Mouse (Mus musculus) gastrocnemius, adult 2 months (tissue): ENCODE measurements around the gene Smpd3. TPM values are rescaled to one million over a fixed set of nuclear protein-coding genes. Genes with fewer than 3 reads are reported as not detected.

Source experiments
- DNase-seq: peaks from one replicate; pipeline ENCODE4 v3.0.0; 2022
- H3K27ac ChIP-seq: fragments of 200-600 bp; 2 replicates; pipeline ENCODE4 v1.8.1; 2022; ENCODE audit warnings: mild to moderate bottlenecking
- H3K4me3 ChIP-seq: fragments of 200-600 bp; 2 replicates; pipeline ENCODE4 v1.8.1; 2022; ENCODE audit warnings: mild to moderate bottlenecking, moderate library complexity
- CTCF ChIP-seq: fragments of 200-600 bp; IDR thresholded peaks from 2 replicates; pipeline ENCODE4 v1.8.1; 2022; ENCODE audit warnings: antibody characterized with exemption, mild to moderate bottlenecking, moderate library complexity
- intact Hi-C: fragments of 180-260 bp; cut with DNase I; formaldehyde crosslinking; loops from one replicate; pipeline ENCODE4 v1.15.1; 2025
- total RNA-seq, 2 experiments: library from RNA; stranded (reverse); gene quantifications; 2 replicates each; pipeline ENCODE4 v1.2.3; 2021

Smpd3 gene
- total RNA-seq, 2 experiments from 2014 or later, result 0.79 to 1.9 TPM

DNA sequence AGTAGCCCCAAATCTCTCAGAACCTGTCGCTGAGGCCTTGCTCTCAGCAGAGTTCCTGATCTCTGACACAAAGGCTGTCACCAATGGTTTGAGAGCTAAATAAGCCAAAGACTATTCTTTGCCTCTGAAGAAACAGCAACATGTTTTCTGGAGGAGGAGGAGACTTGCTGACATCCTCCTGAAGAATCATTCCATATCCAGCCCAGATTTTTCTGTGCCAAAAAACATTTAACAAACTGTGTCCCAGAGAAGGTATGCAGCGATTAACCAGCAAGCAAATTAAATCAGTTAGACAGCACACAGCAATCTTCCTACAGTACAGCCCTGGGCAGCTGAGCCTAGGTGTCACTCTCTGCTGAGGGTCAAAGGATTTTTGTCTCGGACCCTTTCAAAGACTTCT, 64.3 kb downstream of the Smpd3 start:
- Histone ChIP-seq H3K4me3 (no peak overlapping the region), H3K27ac (no peak overlapping the region)
- intact Hi-C loops, result no loop called here
- TF ChIP-seq CTCF, result no peak
- DNase-seq, result no peak

DNA sequence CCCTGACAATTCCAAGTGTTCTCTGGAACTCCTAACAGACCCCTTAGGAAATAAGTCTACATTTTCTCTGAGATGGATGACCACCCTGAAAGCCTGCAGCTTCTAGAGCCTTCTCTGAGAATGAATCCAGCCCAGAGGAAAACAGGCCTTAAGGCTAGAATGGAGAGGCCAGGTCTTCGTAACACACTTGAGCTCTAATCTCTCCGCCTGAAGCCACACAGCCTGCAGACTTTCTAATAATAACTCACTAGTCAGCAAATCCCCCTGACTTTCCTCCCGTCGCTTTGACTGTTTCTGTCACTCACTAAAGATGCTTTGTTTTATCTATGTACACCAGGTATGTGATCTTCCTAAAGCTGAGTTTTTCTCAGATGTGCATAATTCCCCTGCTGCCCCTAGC, 66.4 kb downstream of the Smpd3 start:
- no peak overlapping the region for H3K4me3 ChIP-seq
- intact Hi-C loops, result no loop called here
- no peak for DNase-seq
- no peak for TF ChIP-seq CTCF
- no peak overlapping the region for H3K27ac ChIP-seq

DNA sequence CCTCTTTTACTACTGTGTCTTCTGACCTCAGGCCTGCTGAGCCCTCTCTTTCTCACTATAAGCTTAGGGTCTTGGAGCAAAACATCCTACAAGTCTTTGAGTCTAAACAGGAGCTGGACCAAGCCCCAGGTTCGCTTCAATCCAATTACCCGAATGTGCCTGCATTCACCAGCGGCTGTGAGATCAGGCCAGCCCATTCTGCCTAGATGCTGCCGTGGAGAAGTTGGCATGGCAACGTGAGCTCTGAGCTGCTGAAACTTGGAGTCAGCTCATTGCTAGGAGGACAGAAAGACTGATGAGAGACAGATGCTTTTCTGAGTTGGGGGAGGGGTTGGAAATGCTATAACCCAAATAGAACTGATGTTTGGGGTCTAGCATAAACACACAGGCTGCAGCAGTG, 67.0 kb downstream of the Smpd3 start:
- intact Hi-C loops, result no loop called here
- no peak overlapping the region for H3K4me3 ChIP-seq
- H3K27ac ChIP-seq, result no peak overlapping the region
- no peak for TF ChIP-seq CTCF
- no peak for DNase-seq

DNA sequence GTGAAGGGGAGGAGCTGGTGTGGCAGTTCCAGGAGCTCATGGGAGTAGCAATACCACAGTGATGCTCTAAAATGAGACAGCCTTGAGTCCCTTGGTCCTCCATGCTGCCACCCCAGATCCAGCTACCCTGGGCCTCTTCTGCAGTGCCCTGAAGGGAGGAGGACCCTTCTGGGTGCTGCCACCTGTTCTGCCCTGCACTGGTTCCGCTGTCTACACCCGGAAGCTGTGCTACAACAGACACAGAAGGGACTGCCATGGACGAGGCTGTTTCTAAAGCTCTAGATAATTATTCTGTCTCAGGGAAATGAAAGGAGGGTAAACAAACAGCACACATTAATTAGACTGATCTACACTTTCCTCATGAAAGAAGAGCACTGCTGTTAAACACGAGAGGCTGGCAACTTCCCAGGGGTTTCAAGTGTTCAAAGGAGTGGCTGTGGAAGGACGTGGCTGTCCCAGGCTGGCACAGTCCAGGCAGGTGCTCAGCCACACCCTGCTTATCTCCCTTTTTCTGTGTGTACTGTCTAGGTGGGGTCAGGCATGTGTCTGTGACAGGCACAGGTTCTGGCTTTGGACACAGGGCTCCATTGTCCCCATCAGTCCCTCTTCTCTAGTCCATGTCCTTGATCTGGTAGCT, 69.0 kb downstream of the Smpd3 start:
- Histone ChIP-seq H3K4me3 (no peak overlapping the region), H3K27ac (no peak overlapping the region)
- intact Hi-C loops, result no loop called here
- no peak for DNase-seq
- no peak for TF ChIP-seq CTCF

DNA sequence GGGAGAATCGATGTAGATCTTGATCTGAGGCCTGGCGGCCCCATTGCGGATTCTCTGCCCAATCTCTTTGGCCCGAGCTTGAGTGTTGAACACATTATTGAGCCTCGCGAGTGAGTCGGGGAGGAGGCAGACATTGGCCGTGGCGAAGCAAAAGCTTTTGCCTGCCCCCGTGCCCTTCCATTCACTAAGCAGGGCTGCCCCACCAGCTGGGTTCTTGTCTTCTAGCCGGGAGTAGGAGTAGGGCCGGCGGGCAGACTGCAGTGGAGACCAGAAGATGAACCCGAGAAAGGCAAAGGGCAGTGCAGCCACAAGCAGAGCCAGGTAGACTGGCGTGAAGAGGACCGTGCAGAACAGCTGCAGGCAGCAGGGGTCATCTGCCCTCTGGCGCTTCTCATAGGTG, 72.4 kb downstream of the Smpd3 start:
- DNase-seq, result no peak
- Histone ChIP-seq H3K27ac (no peak overlapping the region), H3K4me3 (no peak overlapping the region)
- no peak for TF ChIP-seq CTCF
- intact Hi-C loops, result no loop called here

DNA sequence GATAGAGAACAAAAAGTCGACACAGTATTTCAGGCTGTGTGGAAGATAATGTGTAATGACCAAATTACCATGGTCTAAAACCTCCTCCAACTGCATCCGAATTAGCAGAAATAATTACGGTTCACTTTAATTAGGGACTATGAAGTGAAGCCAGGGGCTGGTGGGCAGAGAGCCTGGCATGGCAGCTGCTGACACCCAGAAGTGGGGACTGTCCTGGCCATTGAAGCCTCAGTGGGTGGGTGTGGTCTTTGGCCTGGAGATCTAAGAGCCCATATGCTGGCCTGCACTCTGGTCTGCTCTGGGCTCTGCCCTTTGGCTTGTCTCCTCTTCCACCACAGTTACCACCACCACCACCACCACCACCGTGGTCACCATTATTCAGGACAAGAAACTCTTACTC, 73.9 kb downstream of the Smpd3 start:
- TF ChIP-seq CTCF, result no peak
- intact Hi-C loops, result no loop called here
- H3K27ac ChIP-seq, result no peak overlapping the region
- no peak overlapping the region for H3K4me3 ChIP-seq
- no peak for DNase-seq

DNA sequence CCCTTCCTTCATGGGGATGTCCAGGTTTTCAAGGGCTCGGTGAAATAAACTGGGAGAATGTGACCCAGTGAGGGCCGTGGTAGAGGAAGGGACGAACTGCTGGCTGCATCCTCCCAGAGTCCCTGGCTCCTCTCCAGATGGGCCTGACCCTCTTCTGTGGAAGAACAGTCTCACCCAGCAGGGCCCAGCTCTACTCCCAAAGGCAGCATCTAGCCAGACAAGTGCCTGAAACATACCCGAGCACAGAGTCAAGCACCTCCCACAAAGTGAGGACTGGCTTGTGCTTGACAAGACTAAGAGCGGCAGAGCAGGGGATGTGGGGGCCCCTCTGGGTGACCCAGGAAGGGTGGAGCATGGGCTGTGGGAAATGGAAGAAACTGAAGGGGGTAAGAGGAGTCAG, 75.4 kb downstream of the Smpd3 start:
- no peak for TF ChIP-seq CTCF
- intact Hi-C loops, result no loop called here
- DNase-seq, result peak; percentile 65
- Histone ChIP-seq H3K27ac (no peak overlapping the region), H3K4me3 (no peak overlapping the region)

DNA sequence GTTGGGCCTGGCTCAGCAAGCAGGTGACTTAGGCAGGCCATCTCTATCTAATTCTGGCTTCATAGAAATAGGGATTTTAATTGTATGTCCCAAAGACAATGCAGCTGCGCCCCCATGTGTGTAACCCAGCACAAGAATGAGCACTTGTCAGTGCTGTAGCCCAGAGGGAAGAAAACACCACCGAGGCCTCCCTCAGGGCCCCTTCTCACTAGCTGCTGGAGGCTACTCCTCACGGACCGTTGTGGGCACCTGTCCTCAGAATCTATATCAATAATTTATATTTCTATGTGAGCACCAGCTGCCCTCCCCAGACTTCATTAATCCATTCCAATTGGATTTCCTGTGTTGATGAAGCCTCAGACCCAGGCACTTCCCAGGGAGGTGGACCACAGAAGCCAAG, 76.9 kb downstream of the Smpd3 start:
- no peak for TF ChIP-seq CTCF
- H3K27ac ChIP-seq, result no peak overlapping the region
- H3K4me3 ChIP-seq, result no peak overlapping the region
- no peak for DNase-seq
- intact Hi-C loops, result no loop called here

DNA sequence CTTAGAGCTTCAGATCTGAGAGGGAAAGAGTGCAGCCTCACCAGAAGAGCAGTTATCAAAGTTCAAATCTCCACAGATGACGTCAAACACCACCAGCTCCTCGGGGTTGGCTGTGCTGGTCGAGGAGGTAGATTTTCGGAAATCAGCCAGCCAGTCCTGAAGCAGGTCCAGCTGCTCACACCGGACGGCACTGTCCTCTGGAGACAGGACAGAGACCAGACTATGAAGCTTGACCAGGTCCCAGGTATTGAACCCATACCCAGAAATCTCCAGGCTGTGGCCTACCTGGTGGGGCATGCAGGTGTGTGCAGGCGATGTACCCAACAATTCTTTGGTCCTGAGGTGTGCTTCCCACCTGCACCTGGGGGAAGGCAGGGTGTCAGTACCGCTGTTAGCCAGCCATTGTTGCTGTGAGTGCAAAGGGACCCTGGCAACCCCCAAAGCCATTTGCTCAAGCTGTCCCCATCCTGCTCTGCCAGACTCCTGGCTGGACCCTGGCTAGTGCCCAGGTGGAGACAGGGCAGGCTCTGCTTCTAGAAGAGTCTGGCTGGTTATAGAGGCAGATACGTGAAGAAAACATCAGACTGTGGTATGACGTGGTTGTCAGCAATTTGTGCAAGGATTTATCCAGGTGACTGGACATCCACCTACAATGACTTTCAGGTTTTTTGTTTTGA, 78.1 kb downstream of the Smpd3 start:
- TF ChIP-seq CTCF, result no peak
- DNase-seq, result no peak
- Histone ChIP-seq H3K27ac (no peak overlapping the region), H3K4me3 (no peak overlapping the region)
- intact Hi-C loops, result loop anchor here (10.0 kb wide), 1 partner anchor 145 kb away; no protein-coding TSS in a partner anchor

DNA sequence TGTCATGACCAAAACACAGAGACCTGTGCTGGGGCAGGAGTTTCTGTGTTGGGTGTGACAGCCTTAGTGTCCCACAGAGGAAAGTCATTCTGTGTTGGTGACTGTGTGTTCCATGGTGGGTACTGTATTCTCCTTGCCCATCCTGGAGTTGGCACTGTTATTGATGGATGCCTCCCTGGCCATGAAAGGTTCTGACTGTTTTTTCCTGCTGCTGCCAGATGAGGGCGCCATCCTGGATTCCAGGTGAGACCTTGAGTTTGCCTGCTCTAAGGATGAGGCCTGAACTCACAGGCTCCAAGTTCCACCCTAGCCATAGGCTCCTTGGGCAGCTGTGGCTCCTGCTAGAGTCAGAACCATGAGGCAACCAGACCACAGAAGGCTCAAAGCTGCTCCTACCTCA, 79.6 kb downstream of the Smpd3 start:
- Histone ChIP-seq H3K27ac (no peak overlapping the region), H3K4me3 (no peak overlapping the region)
- intact Hi-C loops, result loop anchor here (10.0 kb wide), 1 partner anchor 147 kb away; no protein-coding TSS in a partner anchor
- TF ChIP-seq CTCF, result peak; percentile 38; the same call in 1 of the 2 replicates
- no peak for DNase-seq

DNA sequence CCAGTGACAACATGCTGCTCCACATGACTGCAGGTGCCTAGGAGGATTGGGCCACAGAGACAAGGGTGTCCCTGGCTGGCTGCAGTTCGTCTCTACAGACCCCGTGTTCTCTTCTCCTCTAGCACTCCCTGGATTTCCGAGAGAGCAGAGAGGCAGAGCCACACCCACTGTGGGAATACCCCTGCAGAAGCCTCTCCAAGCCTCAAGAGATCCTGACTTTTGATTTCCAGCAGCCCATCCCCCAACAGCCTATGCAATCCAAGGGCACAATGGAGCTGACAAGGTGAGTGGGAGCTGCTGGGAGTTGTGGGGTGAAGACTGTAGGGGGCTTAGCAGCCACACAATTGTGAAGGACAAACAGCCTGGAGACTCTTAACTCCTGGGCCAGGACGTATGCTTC, 87.6 kb downstream of the Smpd3 start:
- TF ChIP-seq CTCF, result no peak
- intact Hi-C loops, result loop anchor here (10.0 kb wide), 1 partner anchor 155 kb away; no protein-coding TSS in a partner anchor

DNA sequence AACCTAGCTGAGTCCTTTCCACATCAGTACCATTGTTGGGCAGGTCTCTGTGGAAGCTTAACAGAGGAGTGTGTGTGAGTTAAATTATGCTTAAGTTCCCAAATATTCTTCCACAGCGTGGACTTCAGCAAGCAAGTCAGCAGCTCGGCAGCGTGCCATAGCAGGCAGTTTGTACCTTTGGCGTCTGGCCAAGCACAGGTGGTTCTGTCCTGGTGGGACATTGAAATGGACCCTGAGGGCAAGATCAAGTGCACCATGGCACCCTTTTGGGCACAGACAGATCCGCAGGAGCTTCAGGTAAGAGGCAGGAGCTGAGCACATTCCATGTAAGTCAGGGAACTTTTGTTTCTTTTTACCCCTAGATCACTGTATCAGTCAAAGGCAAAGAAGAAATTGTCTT, 100.7 kb downstream of the Smpd3 start:
- H3K4me3 ChIP-seq, result no peak overlapping the region
- TF ChIP-seq CTCF, result no peak
- intact Hi-C loops, result no loop called here
- no peak for DNase-seq
- H3K27ac ChIP-seq, result no peak overlapping the region

More for the DNA sequence above, 87.6 kb downstream of the Smpd3 start:
- no peak overlapping the region for H3K27ac ChIP-seq
- no peak overlapping the region for H3K4me3 ChIP-seq
- DNase-seq, result no peak

DNA sequence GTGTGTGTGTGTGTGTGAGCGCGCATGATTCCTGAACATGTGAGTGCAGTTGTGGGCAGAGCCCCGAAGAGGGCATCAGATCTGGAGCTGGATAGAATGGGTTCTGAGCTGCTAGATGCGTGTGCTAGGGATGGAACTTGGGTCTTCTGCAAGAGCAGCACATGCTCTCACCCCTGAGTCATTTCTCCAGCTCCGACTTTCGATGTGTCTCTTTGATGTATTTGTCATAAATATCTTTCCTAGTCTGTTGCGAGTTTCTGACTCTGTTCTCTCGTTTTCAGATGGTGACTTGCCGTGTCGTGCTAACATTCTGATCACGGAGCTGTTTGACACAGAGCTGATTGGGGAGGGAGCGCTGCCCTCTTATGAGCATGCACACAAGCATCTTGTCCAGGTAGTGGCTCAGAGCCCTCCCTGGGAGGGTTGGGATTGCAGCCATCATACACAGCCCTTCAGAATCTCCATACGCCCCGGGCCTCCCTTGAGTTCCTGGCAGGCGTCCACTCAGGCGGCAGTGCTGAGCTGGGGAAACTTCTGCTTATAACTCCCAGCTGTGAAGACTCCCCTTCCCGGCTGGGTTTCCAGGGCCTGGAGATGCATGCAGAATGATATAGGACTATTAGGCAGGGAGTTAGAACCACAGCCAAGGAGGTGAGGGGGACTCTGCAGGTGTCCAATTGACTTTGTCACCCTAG, 103.1 kb downstream of the Smpd3 start:
- DNase-seq, result no peak
- H3K4me3 ChIP-seq, result no peak overlapping the region
- TF ChIP-seq CTCF, result no peak
- H3K27ac ChIP-seq, result no peak overlapping the region
- intact Hi-C loops, result no loop called here
